In the genomic region with DNA sequence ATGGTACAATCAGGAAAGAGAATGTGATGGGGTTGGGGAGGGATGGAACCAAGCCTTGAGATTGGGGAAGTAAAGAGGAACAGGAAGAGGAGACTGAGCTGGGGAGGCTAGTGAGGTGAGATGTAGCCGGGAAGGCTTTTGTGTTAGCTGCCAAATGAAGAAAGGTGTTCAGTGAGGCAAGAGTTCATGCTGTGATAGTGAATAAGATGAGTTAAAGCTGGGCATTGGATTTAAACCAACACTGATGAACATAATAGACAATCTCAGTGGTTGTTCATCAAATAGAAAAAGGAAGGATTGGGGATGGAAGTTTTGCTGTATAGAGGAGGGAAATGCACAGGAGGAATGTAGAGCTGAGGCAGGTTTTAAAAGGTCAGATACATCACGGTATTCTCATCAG, we compare ENCODE assay signal across 11 mouse cellular contexts.
"Had no signal": no experiment of that assay in that cellular context is flagged by ENCODE, and none has a peak within 500 bp of the region (broad histone marks: within the 10 kb centered on the region; RNA-seq: fewer than 3 reads in every experiment).

No protein-coding gene starts in this region.

- DNase-seq: kidney, postnatal 10 days; kidney, postnatal 36 days; layer of hippocampus, postnatal 36 days; liver, embryonic 13.5 days; lung, adult 2 months; lung, postnatal 14 days; lung, postnatal 4 days; retina, postnatal 1 day; right cerebral cortex, postnatal 25 days; spleen, adult 18-20 months; thymus, postnatal 25 days had no signal
